In the genomic region with DNA sequence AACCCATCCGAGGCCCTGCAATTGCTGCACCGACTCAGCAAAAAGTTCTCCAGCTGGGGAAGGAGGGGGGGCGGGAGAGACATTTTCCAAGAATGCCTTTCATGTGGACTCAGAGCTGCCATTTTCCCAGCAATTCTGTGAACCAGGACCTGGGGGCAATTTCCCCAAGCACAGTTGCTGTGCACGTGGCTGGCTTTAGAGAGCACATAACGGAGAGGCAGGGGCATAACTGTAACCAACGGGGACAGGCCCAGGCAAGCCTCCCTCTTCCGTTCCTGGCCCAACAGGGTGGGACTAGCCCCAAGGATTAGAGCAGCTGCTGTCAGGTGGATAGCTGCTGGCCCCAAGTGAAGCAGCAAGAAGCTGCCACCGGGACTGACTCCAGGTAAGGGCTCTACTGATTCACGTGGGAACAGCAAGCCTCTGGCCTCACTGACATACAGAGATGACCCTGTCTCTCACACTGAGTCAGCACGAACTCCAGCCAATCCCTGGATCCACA, we compare ENCODE assay signal across 17 mouse cellular contexts. TPM values are rescaled to one million over a fixed set of nuclear protein-coding genes. Genes with fewer than 3 reads are reported as not detected.
DNase-seq lines count a peak whose midpoint lies in the region; ATAC-seq and TF ChIP-seq lines count a peak whose summit lies in the region.
"Had no signal": no experiment of that assay in that cellular context is flagged by ENCODE, and none has a peak within 500 bp of the region (broad histone marks: within the 10 kb centered on the region; RNA-seq: fewer than 3 reads in every experiment).

No protein-coding gene starts in this region.

- no peak for ATAC-seq in midbrain, embryonic 15.5 days (replicated peaks)
- 0 out of 2 replicates have a peak, but pooled peaks have one; percentile 42 for ATAC-seq in embryonic facial prominence, embryonic 12.5 days (ENCODE audit: insufficient number of reproducible peaks, insufficient read depth, low FRiP score, low TSS enrichment)
- ATAC-seq in limb, embryonic 14.5 days (ENCODE audit: low FRiP score, low read depth): 0 out of 2 replicates have a peak, but pooled peaks have one; percentile 42
- no peak for ATAC-seq in activated CD4-positive, CD25-positive, alpha-beta regulatory T cell, adult 4 months
- ATAC-seq: forebrain, postnatal 0 days had no signal

- TF ChIP-seq POLR2A in limb, embryonic 14.5 days (IDR thresholded peaks at IDR 0.05; ENCODE audit: borderline replicate concordance, extremely low read depth, insufficient read depth, insufficient read length): no peak

- peaks cover 21% of the 10 kb centered on the region for H3K4me1 ChIP-seq in midbrain, embryonic 10.5 days
- H3K4me1 ChIP-seq in midbrain, embryonic 15.5 days: no peaks in the 10 kb centered on the region
- H3K4me1 ChIP-seq in embryonic facial prominence, embryonic 12.5 days: peaks cover 44% of the 10 kb centered on the region
- H3K4me1 ChIP-seq in limb, embryonic 14.5 days (ENCODE audit: control insufficient read depth, insufficient read depth, low read length): peaks cover 51% of the 10 kb centered on the region

- H3K9ac ChIP-seq in midbrain, embryonic 15.5 days: no peak overlapping the region
- H3K9ac ChIP-seq in embryonic facial prominence, embryonic 12.5 days: no peak overlapping the region
- no peak overlapping the region for H3K9ac ChIP-seq in limb, embryonic 14.5 days (ENCODE audit: low read depth, low read length, severe bottlenecking)
- H3K9ac ChIP-seq: forebrain, postnatal 0 days; midbrain, embryonic 12.5 days; neural tube, embryonic 13.5 days; stomach, embryonic 15.5 days had no signal

- H3K27ac ChIP-seq in midbrain, embryonic 10.5 days (replicated peaks): peak overlapping the region; percentile 52
- no peak overlapping the region for H3K27ac ChIP-seq in midbrain, embryonic 15.5 days
- peak overlapping the region; percentile 81 for H3K27ac ChIP-seq in embryonic facial prominence, embryonic 12.5 days
- peak overlapping the region; percentile 83 for H3K27ac ChIP-seq in limb, embryonic 14.5 days (replicated peaks; ENCODE audit: low read depth, low read length)
- H3K27ac ChIP-seq: midbrain, embryonic 12.5 days; neural tube, embryonic 13.5 days; stomach, embryonic 15.5 days had no signal

- H3K4me3 ChIP-seq in midbrain, embryonic 10.5 days: no peak overlapping the region
- H3K4me3 ChIP-seq in midbrain, embryonic 15.5 days: no peak overlapping the region
- no peak overlapping the region for H3K4me3 ChIP-seq in embryonic facial prominence, embryonic 12.5 days
- H3K4me3 ChIP-seq in limb, embryonic 14.5 days (replicated peaks; ENCODE audit: low read length): no peak overlapping the region
- H3K4me3 ChIP-seq: midbrain, embryonic 12.5 days; neural tube, embryonic 13.5 days; stomach, embryonic 15.5 days had no signal

- H3K36me3 ChIP-seq in midbrain, embryonic 10.5 days: no peaks in the 10 kb centered on the region
- no peaks in the 10 kb centered on the region for H3K36me3 ChIP-seq in midbrain, embryonic 15.5 days (replicated peaks)
- H3K36me3 ChIP-seq in embryonic facial prominence, embryonic 12.5 days: no peaks in the 10 kb centered on the region
- H3K36me3 ChIP-seq in limb, embryonic 14.5 days (ENCODE audit: control insufficient read depth, insufficient read depth, low read length): no peaks in the 10 kb centered on the region
- H3K36me3 ChIP-seq: midbrain, embryonic 12.5 days; neural tube, embryonic 13.5 days; stomach, embryonic 15.5 days had no signal

- H3K9me3 ChIP-seq in midbrain, embryonic 10.5 days (replicated peaks): no peaks in the 10 kb centered on the region
- H3K9me3 ChIP-seq in midbrain, embryonic 15.5 days: no peaks in the 10 kb centered on the region
- H3K9me3 ChIP-seq in embryonic facial prominence, embryonic 12.5 days: no peaks in the 10 kb centered on the region
- H3K9me3 ChIP-seq in limb, embryonic 14.5 days (ENCODE audit: control insufficient read depth, low read length): no peaks in the 10 kb centered on the region
- H3K9me3 ChIP-seq: midbrain, embryonic 12.5 days; neural tube, embryonic 13.5 days; stomach, embryonic 15.5 days had no signal

- no peak overlapping the region for H3K4me2 ChIP-seq in midbrain, embryonic 15.5 days
- no peak overlapping the region for H3K4me2 ChIP-seq in embryonic facial prominence, embryonic 12.5 days (replicated peaks)
- no peak overlapping the region for H3K4me2 ChIP-seq in limb, embryonic 14.5 days (replicated peaks; ENCODE audit: low read depth, low read length, severe bottlenecking)
- H3K4me2 ChIP-seq: heart, embryonic 11.5 days; midbrain, embryonic 12.5 days; neural tube, embryonic 13.5 days; stomach, embryonic 15.5 days had no signal

- H3K27me3 ChIP-seq in midbrain, embryonic 10.5 days (ENCODE audit: low read depth, poor library complexity, severe bottlenecking): no peaks in the 10 kb centered on the region
- H3K27me3 ChIP-seq in midbrain, embryonic 15.5 days (replicated peaks): no peaks in the 10 kb centered on the region
- H3K27me3 ChIP-seq in embryonic facial prominence, embryonic 12.5 days: no peaks in the 10 kb centered on the region
- H3K27me3 ChIP-seq in limb, embryonic 14.5 days (ENCODE audit: control insufficient read depth, insufficient read depth, low read length): no peaks in the 10 kb centered on the region
- H3K27me3 ChIP-seq: midbrain, embryonic 12.5 days; stomach, embryonic 15.5 days had no signal

- intact Hi-C loops in heart, postnatal 25 days (cut with DNase I): no loop called here

- WGBS in midbrain, embryonic 10.5 days: 43% methylated on average over 10 of the region's 10 CpGs
- WGBS in midbrain, embryonic 15.5 days: 43% methylated on average over 10 of the region's 10 CpGs
- 12% methylated on average over 10 of the region's 10 CpGs for WGBS in embryonic facial prominence, embryonic 12.5 days
- 8% methylated on average over 9 of the region's 10 CpGs for WGBS in limb, embryonic 14.5 days

- DNase-seq in midbrain, embryonic 10.5 days (ENCODE audit: low spot score): peak; percentile 31
- DNase-seq in Muller cell, postnatal 12 days (ENCODE audit: inconsistent ontology term): peak; percentile 68
- peak; percentile 75 for DNase-seq in limb, embryonic 14.5 days (ENCODE audit: low spot score)
- no peak for DNase-seq in kidney, postnatal 14 days
- no peak for DNase-seq in heart, postnatal 25 days (ENCODE audit: low spot score)
- DNase-seq: cerebellum, postnatal 36 days; forebrain, postnatal 0 days; kidney, adult 2 months; right cerebral cortex, postnatal 25 days had no signal

RNA-seq across cellular contexts. Expression of gene Crabp1, which starts 37.0 kb away (rescaled TPM):
- 1,146 and 1,287 TPM in 2 replicates for polyA plus RNA-seq in midbrain, embryonic 10.5 days (2016; fragmentation: Nextera tagmentation; extraction: Ambion mirVana)
- polyA plus RNA-seq in midbrain, embryonic 15.5 days (2015; fragmentation: Nextera tagmentation; extraction: Ambion mirVana): 22.4 and 25.1 TPM in 2 replicates
- 542 and 609 TPM in 2 replicates for polyA plus RNA-seq in embryonic facial prominence, embryonic 12.5 days (2016; fragmentation: Nextera tagmentation; extraction: Ambion mirVana)
- polyA plus RNA-seq in limb, embryonic 14.5 days (2012; rRNA removed): 635 and 800 TPM in 2 replicates
- 716 and 755 TPM in 2 replicates for polyA plus RNA-seq in limb, embryonic 14.5 days (2014; fragmentation: Nextera tagmentation; extraction: Ambion mirVana)
- not detected for polyA plus RNA-seq in activated CD4-positive, CD25-positive, alpha-beta regulatory T cell, adult 4 months (2017; shearing (Covaris generic))
- not detected for total RNA-seq in heart, postnatal 25 days (2021)
- total RNA-seq: liver, adult 2 months had no signal
- polyA plus RNA-seq: liver, adult 2 months had no signal

Comparison
In these comparisons a context has a peak if more than half of its experiments do, and no peak if none do; other contexts are left out.
1. DNase-seq: peak in midbrain, embryonic 10.5 days (single experiment), Muller cell, postnatal 12 days (single experiment) and limb, embryonic 14.5 days (single experiment); none in kidney, postnatal 14 days (single experiment) and heart, postnatal 25 days (single experiment).
2. ATAC-seq: peak in embryonic facial prominence, embryonic 12.5 days (single experiment) and limb, embryonic 14.5 days (single experiment); none in midbrain, embryonic 15.5 days (single experiment) and activated CD4-positive, CD25-positive, alpha-beta regulatory T cell, adult 4 months (single experiment).
3. RNA of gene Crabp1, which starts 37.0 kb away (polyA plus RNA-seq): 1,146 to 1,287 TPM in midbrain, embryonic 10.5 days, 635 to 800 TPM in limb, embryonic 14.5 days, 542 to 609 TPM in embryonic facial prominence, embryonic 12.5 days and 22.4 to 25.1 TPM in midbrain, embryonic 15.5 days; not detected in activated CD4-positive, CD25-positive, alpha-beta regulatory T cell, adult 4 months; every median in the first group is over 10 times any median in the second.